Mouse (Mus musculus) adipocyte (in vitro differentiated cells): ENCODE measurements around the gene Krt6b.
"Not testable (repeated sequence)": the region's sequence is repeated elsewhere in the genome, so short reads cannot be mapped to it uniquely, and the experiment has no call there.

Source experiments
- DNase-seq: peaks from one replicate; pipeline ENCODE4 v3.0.0-alpha.2; 2016; ENCODE audit warnings: low spot score

Krt6b gene

DNA sequence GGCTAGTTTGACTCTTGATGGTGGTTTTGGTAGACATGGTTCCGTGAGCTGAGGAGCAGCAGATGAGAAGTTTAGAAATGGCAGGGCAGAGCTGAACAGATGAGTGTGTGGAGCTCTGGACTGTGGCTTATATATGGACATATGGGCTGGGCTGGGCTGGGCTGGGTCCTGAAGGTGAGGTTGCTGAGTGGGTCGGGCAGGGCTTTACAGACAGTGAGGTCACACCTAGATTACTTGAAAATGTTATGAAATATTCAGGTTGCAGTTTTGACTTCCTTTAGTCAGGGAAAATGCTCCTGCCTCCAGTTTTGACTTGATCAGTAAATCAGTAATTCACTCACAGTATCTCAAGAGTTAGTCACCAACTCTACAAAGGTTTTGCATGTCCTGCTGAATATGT, at the start of gene Krt6b:
Gene Krt6b (minus strand): TSS at position 101 of the 400 bp plus-strand sequence.
- no peak for DNase-seq

DNA sequence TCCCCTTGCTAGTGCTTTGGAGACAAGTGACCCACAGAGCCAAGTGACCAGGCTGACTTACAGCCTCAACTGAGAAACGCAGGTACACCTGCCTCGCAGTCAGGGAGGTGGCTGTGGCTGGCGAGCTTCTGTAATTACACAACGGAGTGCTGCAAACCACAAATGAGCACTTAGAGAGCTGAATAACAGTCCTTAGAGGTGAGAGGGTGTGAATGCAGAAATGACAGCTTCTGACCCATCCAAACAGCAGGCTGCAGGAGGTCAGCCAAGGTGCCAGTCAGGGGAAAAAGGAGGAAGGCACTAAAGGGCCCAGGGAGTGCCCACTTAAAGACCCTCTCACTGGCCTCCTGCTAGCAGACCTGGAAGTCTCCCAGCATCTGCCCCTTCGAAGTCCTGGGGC, 44.6 kb upstream of the Krt6b start:
- no peak for DNase-seq

DNA sequence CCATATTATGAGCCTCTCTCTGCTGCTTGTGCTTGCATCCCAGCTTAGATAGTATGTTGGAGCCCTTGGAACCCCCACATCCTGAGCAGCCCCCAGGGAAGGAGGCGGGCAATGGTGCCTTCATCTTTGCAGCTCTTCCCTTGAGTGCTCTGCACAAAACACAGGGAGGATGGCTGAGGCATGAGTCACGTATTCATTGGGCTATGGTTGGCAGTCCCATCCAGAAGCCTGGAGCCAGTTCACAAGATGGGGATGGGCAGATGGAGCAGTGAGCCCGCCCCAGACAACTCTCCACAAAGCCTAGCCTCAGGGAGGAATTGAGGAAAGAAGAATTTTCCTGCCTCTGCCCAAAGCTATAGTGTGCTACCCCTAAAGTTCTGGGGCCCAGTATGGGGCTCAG, 35.7 kb upstream of the Krt6b start:
- DNase-seq: no peak

DNA sequence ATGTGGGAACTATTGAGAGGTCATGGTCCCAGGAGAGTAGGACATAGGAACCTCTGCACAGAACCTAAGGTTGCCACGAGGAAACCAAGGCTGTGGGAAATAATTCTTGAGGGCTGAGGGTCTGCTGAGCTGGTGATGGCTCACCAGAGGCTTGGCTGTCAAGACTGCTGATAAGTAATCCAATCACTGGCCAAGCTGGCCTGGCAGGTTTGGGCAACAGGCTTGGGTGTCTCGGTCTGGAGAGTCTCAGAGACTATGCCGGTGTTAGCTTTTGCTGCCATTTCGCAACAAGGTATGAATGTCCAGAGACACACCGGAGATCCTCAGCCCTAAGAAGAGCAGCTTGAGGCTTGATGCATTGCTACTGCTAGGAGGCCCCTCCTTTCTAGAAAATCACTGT, 34.3 kb upstream of the Krt6b start:
- DNase-seq: no peak

DNA sequence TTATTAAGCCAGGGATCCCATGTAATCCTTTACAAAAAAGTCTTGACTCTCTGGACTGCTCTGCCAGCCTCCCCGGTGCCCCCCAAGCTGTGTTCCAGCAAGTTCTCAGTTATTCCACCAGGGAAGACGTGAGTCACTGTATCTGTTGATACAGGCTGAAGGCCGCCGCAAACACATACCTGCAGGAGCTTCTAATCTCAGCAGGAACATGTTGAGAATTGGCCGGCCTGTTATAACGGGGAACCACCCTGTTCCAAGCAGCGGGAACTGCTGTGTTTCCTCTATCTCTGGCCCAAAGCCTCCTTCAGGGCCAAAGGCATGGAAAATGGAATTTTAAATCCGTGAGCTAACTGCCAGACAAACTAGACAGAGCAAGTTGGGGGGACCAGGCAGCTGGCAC, 33.6 kb upstream of the Krt6b start:
- DNase-seq: no peak

DNA sequence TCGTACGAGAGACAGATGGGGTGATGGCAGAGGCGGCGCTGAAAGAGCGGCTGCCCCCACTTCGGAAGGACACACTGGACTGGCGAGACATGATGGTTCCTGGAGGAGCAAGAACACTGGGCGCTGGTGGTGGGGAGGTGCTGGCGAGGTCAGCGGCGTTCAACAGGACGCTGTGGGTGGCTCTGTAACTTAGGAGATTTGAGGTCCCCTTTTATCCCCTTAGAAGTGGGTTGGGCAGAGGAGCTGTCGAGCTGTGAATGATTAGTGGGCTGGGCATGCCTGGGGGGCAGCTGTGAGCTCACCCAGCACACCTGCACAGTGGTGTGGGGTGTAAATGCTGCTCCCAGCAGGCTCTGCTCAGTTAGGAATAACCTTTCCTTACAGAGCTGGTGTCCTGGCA, 32.6 kb upstream of the Krt6b start, which contains the start of gene Krt5:
Gene Krt5 (minus strand): TSS at position 179 of the 400 bp plus-strand sequence.
- DNase-seq: no peak

DNA sequence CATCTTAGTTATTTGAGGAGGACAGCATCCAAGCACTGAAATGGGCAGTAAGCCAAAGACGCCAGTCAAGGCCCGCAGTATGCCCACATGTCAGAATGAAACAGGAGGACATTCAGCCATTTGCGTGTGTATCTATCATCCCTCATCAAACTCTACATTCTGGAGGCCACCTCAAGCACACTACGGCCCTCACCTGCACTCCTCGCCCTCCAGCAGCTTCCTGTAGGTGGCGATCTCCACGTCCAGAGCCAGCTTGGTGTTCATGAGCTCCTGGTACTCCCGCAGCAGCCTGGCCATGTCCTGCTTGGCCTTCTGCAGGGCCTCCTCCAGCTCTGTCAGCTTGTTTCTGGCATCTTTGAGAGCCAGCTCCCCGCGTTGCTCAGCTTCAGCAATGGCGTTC, 28.6 kb upstream of the Krt6b start:
- DNase-seq: no peak

DNA sequence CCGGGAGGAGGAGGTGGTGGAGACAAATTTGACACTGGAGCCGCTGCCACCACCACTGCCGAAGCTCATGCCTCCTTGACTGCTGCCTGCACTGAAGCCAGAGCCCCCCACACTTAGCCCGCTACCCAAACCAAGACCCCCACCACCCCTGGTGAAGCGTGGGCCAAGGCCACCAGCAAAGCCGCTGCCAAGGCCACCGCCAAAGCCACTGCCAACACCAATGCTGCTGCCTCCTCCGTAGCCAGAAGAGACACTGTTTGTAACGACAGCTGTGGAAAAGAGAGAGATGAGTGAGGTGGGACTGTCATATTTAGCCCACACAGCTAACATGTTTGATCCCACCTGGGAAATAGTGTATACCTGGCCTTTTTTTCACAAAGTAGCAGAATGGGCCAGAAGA, 27.4 kb upstream of the Krt6b start:
- DNase-seq: no peak

DNA sequence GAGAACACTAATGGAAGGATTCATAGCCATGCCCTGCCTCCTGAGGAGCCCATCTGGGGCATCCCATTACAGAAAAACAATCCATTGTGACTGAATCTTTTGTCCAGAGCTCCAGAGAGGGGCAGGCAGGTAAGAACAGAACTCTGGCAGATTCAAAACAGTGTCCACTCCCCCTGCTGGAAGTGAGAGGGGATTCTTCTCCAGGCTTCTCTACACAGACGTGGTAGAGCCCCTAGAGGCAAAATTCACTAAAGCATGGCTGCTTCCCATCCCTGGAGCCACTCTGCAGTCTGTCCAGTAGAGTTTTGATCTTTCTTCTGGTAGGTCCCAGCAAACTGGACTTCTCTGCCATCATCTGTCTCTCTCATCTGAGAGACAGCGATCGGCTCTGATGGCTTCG, 24.0 kb upstream of the Krt6b start:
- no peak for DNase-seq

DNA sequence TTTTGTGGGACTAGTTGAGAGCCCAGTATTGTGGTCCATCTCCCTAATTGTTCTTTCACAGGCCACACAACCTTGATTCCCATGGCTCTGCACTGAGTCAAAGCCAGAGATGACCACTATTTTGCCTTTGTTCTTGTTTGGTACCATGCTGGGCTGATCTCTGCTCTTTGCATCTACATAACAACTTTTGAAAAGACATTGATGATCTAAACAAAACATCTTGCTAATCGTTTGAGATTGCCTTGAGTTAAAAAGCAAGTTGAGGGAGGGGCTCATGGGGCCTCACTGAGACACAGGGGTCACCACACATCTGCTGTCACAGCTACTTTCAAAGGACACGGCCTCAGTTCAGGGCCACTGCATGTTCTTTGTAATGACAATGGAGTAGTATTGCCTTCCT, 22.3 kb upstream of the Krt6b start:
- DNase-seq: no peak

DNA sequence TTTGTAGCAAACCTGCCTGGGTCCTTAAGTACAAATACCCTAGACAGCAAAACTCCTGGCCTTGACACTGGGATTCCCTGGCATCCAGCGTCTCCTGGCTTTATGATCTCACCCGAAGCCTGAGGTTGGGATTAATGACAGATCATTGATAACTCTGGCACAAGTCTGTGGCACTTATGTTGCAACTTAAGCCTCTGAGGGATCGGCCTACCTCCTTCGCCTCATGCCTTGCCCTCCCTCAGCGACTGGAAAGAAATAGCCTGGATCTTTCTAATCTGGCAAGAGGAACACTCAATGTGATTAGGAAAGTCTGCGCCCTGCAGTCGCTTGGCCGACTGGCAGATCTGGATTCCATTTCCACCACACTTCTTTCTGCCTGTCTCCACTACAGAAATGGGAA, 19.8 kb upstream of the Krt6b start:
- DNase-seq: no peak

DNA sequence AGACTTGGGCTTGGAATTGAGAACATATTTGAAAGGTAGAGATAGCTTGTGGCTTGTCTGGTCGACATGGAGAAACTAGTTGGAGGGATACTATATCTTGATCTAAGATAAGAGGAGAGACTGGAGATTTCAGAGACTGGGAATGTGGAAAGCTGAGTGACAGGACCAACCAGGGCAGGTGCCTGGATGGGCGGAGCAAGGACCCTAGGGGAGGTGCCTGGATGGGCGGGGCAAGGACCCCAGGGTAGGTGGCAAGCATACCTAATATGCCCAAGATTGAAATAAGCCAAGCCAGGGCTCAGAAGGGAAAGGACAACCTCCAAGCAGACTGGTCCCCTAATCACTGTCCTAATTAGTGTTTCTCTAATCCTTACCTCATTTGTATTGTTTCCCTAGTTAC, 19.1 kb upstream of the Krt6b start:
- no peak for DNase-seq

DNA sequence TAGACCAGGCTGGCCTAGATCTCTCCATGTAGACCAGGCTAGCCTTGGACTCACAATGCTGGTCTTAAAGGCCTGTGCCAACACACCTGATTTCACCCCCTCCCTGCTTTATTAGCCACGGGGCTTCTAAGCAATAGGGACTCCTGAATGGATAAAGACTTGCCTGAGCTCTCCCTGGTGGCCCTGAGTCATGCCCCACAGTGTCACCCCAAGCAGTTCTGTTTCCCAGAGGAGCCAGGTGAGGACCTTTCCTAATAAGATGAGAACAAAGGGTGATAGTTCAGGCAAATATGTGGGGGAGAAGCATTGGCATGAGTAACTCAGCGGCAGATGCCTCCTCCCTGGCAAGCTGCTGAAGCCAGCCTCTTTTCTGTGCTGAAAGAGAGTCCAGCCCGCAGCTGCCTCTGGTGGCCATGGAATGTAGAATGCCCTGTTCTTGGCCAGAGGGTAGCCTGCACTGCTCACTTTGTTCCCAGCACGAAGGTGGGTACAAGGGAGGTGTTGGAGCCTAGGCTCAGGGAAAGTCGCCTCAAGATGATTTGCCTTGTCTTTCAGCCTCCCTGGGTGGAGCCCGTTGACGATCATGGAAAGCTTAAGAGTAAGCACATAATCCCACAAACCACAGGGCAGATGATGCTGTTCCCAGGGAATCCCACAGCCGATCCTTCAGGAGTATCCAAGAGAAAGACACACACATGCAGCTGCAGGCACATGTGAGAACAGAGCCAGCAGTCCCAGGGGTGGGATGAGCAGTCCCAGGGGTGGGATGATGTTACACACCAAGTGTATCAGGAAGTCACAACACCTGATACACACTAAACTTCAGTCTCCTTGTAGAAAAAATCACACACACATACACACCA, 17.5 kb upstream of the Krt6b start:
- DNase-seq: no peak

DNA sequence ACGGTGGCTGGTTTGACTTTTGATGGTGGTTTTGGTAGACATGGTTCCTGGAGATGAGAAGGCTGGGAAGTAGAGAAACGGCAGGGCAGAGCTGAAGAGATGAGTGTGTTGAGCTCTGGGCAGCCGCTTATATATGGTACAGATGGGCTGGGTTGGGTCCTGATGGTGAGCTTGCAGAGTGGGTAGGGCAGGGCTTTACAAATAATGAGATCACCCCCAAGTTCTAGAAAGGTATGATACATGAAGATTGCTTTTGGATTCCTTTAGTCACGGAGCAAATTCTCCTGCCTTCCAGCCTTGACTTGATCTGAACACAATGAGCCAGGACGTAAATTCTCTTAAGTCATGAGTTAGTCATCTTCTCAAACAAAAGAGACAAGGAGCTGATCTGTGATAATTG, 14.1 kb upstream of the Krt6b start, which contains the start of gene Krt6a:
Gene Krt6a (minus strand): TSS at position 101 of the 400 bp plus-strand sequence.
- no peak for DNase-seq

DNA sequence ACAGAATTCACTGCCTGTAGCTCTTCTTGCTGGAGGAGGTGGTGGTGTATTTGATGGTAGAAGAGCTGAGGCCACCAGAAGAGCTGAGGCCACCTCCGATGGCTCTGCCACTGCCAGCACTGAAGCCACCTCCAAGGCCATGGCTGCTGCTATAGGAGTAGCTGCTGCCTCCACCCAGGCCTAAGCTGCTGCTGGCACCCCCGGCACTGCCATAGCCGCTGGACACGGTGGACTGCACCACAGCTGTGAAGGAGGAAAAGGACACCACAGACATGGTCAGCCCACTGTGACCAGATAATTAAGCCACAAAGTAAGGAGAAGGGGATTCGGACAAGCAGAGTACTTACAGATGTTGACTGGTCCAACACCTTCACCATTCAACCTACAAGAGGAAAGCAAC, 10.4 kb upstream of the Krt6b start:
- not testable (repeated sequence) for DNase-seq

DNA sequence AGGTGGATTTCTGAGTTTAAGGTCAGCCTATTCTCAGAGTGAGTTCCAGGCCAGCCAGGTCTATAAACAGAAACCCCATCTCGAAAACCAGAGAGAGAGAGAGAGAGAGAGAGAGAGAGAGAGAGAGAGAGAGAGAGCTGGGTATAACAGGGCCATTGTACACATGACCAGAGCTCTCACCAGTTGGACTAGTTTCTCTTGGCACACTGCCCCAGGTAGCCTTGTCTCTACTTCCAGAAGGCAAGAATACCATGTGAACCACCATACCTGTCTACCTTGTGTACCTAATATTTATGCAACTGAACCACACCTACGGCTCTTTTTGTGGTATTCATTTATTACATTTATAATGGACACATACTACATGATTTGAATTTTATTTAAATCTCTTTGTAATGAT, 8.1 kb upstream of the Krt6b start:
- DNase-seq: no peak

DNA sequence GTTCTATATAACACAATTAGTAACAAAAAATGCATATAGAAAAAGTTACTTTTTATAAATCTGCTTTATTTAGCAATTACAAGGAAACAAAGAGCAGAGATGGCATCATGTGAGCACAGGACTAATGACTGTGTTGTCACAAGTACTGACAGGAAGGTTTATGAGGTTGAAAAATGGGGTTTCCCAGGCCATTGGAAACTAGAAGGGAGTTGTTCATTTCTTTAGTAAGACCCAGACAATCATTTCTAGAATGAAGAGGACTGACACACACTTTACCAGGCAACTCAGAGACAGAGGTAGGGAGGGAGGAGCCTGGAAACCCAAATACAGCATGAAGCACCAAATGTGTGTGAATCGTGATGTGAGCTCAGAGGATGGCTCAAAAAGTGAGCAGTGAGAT, 4.1 kb downstream of the Krt6b start:
- DNase-seq: no peak

DNA sequence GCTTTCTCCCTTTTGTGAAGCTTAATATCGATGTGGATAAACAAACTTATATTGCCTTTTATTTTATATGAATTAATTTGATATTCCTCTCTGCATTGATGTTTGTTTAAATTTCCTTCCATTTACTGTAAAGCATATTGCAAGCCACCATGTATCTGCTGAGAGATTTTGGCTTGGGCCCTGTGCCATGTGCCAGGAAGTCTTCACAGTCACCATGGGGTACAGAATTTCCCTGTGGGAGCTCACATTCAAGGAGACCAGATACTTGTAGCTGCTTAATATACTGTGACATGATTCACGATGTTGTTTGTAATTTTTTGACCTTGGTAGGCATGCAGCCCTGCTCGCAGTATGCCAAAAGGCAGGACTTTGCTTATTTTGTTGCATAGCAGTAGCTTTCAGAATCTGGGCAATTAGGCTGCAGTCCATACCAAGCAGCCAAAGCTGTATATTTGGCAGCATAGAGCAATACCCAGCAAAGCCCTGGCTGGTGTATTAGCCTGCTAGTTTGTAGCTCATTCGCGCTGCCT, 27.3 kb downstream of the Krt6b start:
- no peak for DNase-seq

DNA sequence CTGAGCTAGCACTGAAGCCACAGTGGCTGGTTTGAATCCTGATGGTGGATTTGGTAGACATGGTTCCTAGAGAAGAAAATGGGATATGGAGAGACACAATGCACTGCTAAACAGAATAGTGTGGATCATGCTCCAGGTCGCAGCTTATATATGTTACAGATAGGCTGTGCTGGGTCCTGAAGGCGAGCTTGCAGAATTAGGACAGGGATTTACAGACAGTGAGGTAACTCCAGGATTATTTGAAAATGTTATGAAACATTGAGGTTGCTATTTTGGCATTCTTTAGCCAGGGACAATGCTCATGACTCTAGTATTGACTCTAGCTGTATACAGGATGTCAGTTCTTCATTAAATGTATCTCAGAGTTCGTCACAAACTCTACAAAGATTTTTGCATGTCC, 32.8 kb downstream of the Krt6b start, which contains the start of gene Gm5478:
Gene Gm5478 (minus strand): TSS at position 101 of the 400 bp plus-strand sequence.
- DNase-seq: no peak

DNA sequence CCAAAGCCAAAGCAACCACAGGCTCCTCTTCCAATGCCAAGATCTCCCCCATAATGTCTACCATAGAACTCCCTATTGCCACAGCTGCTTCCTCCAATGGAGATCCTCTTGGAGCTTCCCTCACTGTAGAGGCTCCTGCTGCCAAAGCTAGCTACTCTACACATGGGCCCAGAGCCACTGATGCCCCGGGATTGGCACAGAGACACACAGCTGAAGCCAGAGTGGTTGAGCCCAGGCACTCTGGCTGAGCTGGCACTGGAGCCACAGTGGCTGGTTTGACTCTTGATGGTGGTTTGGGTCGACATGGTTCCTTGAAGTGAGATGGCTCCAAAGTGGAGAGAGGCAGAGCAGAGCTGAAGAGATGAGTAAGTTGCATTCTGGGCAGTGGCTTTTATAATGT, 52.2 kb downstream of the Krt6b start, which contains the start of gene Gm5414:
Gene Gm5414 (minus strand): TSS at position 305 of the 400 bp plus-strand sequence.
- DNase-seq: no peak
